Mouse (Mus musculus): ENCODE measurements at regions not wholly inside any gene's neighbourhood (a gene's known extent, or its start where the extent isn't known, plus 50 kb on each side); places are given as distances from the start of the nearest gene placed in this dataset.

GRCm38 (mm10) chr8:50139876-50140275 is 1296.1 kb upstream of the Tenm3 start:
- no peak for TF ChIP-seq MYOD1 (IDR thresholded peaks at IDR 0.05; ENCODE audit: control insufficient read depth in 1 of 3, insufficient read length in 2 of 3, low read depth in 2 of 3)
- TF ChIP-seq USF1 (IDR thresholded peaks at IDR 0.05; ENCODE audit: low read depth), result no peak
- TF ChIP-seq POLR2A (IDR thresholded peaks at IDR 0.05; ENCODE audit: insufficient read length, low read depth), result no peak
- no peak for TF ChIP-seq TCF3 (IDR thresholded peaks at IDR 0.05; ENCODE audit: insufficient read length, low read depth)
- TF ChIP-seq POLR2AphosphoS2 (IDR thresholded peaks at IDR 0.05; ENCODE audit: insufficient read length, low read depth), result no peak
- TF ChIP-seq MYOG (IDR thresholded peaks at IDR 0.05; ENCODE audit: control insufficient read depth in 1 of 3, insufficient read depth in 1 of 3, insufficient read length in 2 of 3, low read depth in 2 of 3), result no peak
- TF ChIP-seq MAX (IDR thresholded peaks at IDR 0.05; ENCODE audit: low read depth), result no peak
- no peak for TF ChIP-seq SRF (IDR thresholded peaks at IDR 0.05; ENCODE audit: control insufficient read depth, insufficient read length, low read depth)
